Mouse (Mus musculus) liver, adult 2 months (tissue): ENCODE measurements around the gene Foxo6.

Experiments
- CTCF ChIP-seq: fragments of 200-500 bp; IDR thresholded peaks from 2 replicates; pipeline ENCODE4 v1.5.1; 2011; ENCODE audit warnings: low read depth, low read length, control low read depth
- POLR2A ChIP-seq: fragments of 200-500 bp; IDR thresholded peaks from 2 replicates; pipeline ENCODE4 v1.6.1; 2011; ENCODE audit warnings: low read length, control low read depth; ENCODE audit not compliant: insufficient read depth; ENCODE audit errors: extremely low read depth

GRCm38 (mm10) chr4:120287290-120288111 lies at the start of gene Foxo6:
- peak; percentile 74 for TF ChIP-seq CTCF
- TF ChIP-seq POLR2A: no peak
